Mouse (Mus musculus) erythroblast, embryonic 14.5 days (primary cell): ENCODE results near the gene Fkbp10.

Source experiments
- GATA1 ChIP-seq: IDR thresholded peaks from 2 replicates; pipeline ENCODE4 v1.6.1; 2012; ENCODE audit warnings: low read length, inconsistent platforms, mixed read lengths
- TAL1 ChIP-seq: IDR thresholded peaks from 3 replicates; pipeline ENCODE4 v1.6.1; 2012; ENCODE audit warnings: low read length, inconsistent platforms, mixed read lengths

DNA sequence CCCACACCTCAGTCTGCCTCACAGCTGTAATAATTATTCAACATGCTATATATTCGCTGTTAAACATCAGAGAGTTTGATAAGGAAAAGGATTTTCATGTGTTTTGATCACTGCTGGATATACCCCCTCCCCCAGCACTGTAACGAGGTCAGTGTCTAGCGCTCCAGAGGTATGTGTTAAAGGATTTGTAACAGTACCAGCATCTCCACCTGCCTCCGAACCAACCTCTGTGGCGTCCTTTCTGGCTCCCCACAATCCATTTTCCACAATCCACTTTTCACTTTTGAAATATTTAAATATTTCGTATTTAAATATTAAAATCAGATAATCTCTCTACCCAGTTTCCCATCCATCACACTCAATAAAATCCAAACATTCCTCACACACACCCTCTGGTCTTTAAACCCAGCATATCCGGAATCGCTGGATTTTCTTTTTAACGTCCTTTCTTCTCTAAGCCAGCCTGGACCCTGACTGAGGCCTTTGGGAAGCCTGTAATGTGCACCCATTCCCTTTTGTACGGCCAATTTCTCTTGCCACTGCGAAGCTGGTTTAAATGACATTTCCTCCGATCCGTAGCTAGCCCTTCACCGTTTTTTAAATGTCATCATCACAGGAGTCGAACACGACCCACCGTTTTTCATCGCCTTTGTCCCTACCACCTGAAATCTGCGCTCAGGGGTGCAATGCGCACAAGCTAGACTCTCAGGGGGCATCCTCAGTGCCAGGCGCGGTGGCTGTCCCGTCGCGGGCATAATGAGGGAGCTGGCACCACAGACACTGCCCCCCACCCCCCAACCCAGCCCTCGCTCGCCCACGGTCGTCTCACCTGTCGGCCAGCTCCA, 56.1 kb downstream of the Fkbp10 start:
- TF ChIP-seq GATA1 (no peak), TAL1 (no peak)
